8 mouse cellular contexts compared by ENCODE assay signal in genomic region chr9:57074822-57075603, GRCm38 (mm10). TPM values are rescaled to one million over a fixed set of nuclear protein-coding genes. Genes with fewer than 3 reads are reported as not detected.
DNase-seq lines count a peak whose midpoint lies in the region; ATAC-seq and TF ChIP-seq lines count a peak whose summit lies in the region.

No protein-coding gene starts in this region.

- intact Hi-C loops in heart, postnatal 10 days (cut with DNase I), result loop anchor here (5.0 kb wide), 2 partner anchors 78 to 148 kb away; partner anchors contain the start of gene Snx33

- no peaks in the 10 kb centered on the region; the same call in 1 of the 2 replicates for H3K36me3 ChIP-seq in ES-E14 (ENCODE audit: control insufficient read depth, insufficient read depth, low read length, poor library complexity, severe bottlenecking)
- peaks cover 4% of the 10 kb centered on the region; the same call in 1 of the 2 replicates for H3K36me3 ChIP-seq in forebrain, embryonic 10.5 days (replicated peaks)
- no peaks in the 10 kb centered on the region for H3K36me3 ChIP-seq in lung, postnatal 0 days (ENCODE audit: insufficient read depth, low read length)

- in situ Hi-C loops in ES-E14 (cut with MboI; ENCODE audit: low sequenced_read_pairs in 2 of 2, unreplicated experiment in 2 of 2), result no loop called here

- H3K4me2 ChIP-seq in lung, postnatal 0 days (replicated peaks; ENCODE audit: low read depth, low read length), result peak overlapping the region; percentile 62

- H3K9ac ChIP-seq in ES-E14 (ENCODE audit: insufficient read depth, low read depth, low read length, poor library complexity, severe bottlenecking), result peak overlapping the region; percentile 39
- H3K9ac ChIP-seq in lung, postnatal 0 days (replicated peaks; ENCODE audit: low read depth), result 0 out of 2 replicates have a peak overlapping the region, but pooled peaks have one; percentile 44

- 7% methylated on average over 17 of the region's 17 CpGs for WGBS in forebrain, embryonic 10.5 days
- 3% methylated on average over 17 of the region's 17 CpGs for WGBS in large intestine, adult 2 months
- WGBS in lung, postnatal 0 days, result 2% methylated on average over 17 of the region's 17 CpGs

- ATAC-seq in lung, postnatal 0 days, result no peak

- H3K4me3 ChIP-seq in ES-E14 (ENCODE audit: insufficient read depth in 1 of 2, low read depth in 1 of 2, low read length in 2 of 2, poor library complexity in 1 of 2, severe bottlenecking in 1 of 2), result peak overlapping the region; percentile 64 to 100
- H3K4me3 ChIP-seq in forebrain, embryonic 10.5 days, result peak overlapping the region; percentile 94
- peak overlapping the region; percentile 34 for H3K4me3 ChIP-seq in lung, postnatal 0 days (ENCODE audit: low read depth, low read length)

- no peak for TF ChIP-seq CTCF in lung, postnatal 0 days (IDR thresholded peaks at IDR 0.05)

- no peaks in the 10 kb centered on the region for H3K27me3 ChIP-seq in forebrain, embryonic 10.5 days (ENCODE audit: poor library complexity, severe bottlenecking)
- no peaks in the 10 kb centered on the region for H3K27me3 ChIP-seq in lung, postnatal 0 days (replicated peaks; ENCODE audit: insufficient read depth, low read length)

- peak overlapping the region; percentile 72; the same call in 1 of the 2 replicates for H3K27ac ChIP-seq in ES-E14 (ENCODE audit: insufficient read depth, low read depth, low read length, poor library complexity, severe bottlenecking)
- H3K27ac ChIP-seq in forebrain, embryonic 10.5 days, result peak overlapping the region; percentile 97
- H3K27ac ChIP-seq in lung, postnatal 0 days (ENCODE audit: low read length), result peak overlapping the region; percentile 91

- peak; percentile 66 for DNase-seq in ES-E14 (ENCODE audit: low read depth, low spot score)
- DNase-seq in c-Kit-negative CD71-positive TER-119-positive erythroid progenitor cells, embryonic 14.5 days (ENCODE audit: low read depth, low spot score), result peak; percentile 70
- DNase-seq in forebrain, embryonic 10.5 days (ENCODE audit: extremely low spot score, low spot score), result peak; percentile 68
- peak; percentile 85 to 87 for DNase-seq in heart, postnatal 10 days
- DNase-seq in large intestine, adult 2 months (ENCODE audit: low read depth, low spot score), result peak; percentile 67
- peak; percentile 94 for DNase-seq in lung, postnatal 0 days (ENCODE audit: low spot score)
- DNase-seq in retina, postnatal 1 day, result peak; percentile 81
- peak; percentile 42 for DNase-seq in urinary bladder, adult 2 months (ENCODE audit: low spot score)

- TF ChIP-seq EP300 in lung, postnatal 0 days (IDR thresholded peaks at IDR 0.05), result peak; percentile 36; the same call in 1 of the 2 replicates

- H3K9me3 ChIP-seq in ES-E14 (ENCODE audit: control insufficient read depth, insufficient read depth, low read depth, low read length), result no peaks in the 10 kb centered on the region
- H3K9me3 ChIP-seq in forebrain, embryonic 10.5 days, result no peaks in the 10 kb centered on the region
- no peaks in the 10 kb centered on the region for H3K9me3 ChIP-seq in lung, postnatal 0 days (ENCODE audit: low read length)

- peaks cover 2 to 3% of the 10 kb centered on the region in 2 experiments; a peak in 2 of 4 replicates for H3K4me1 ChIP-seq in ES-E14 (ENCODE audit: control insufficient read depth in 2 of 2, insufficient read depth in 2 of 2, low read length in 2 of 2, poor library complexity in 1 of 2)
- peaks cover 43% of the 10 kb centered on the region for H3K4me1 ChIP-seq in forebrain, embryonic 10.5 days
- peaks cover 3% of the 10 kb centered on the region; the same call in 1 of the 2 replicates for H3K4me1 ChIP-seq in lung, postnatal 0 days (ENCODE audit: insufficient read depth, low read depth, low read length)

TF ChIP-seq in ES-E14, 5 proteins besides CTCF, POLR2A, EP300 and RAD21:
- TF ChIP-seq HCFC1 (IDR thresholded peaks at IDR 0.05; ENCODE audit: borderline replicate concordance, insufficient read depth, low read length), result no peak
- no peak for TF ChIP-seq MAFK (IDR thresholded peaks at IDR 0.05; ENCODE audit: insufficient read depth, low read depth, low read length)
- TF ChIP-seq ZC3H11A (IDR thresholded peaks at IDR 0.05; ENCODE audit: borderline replicate concordance, low read depth, low read length), result no peak
- no peak for TF ChIP-seq CHD2 (IDR thresholded peaks at IDR 0.05; ENCODE audit: low read depth, low read length)
- TF ChIP-seq ZNF384 (IDR thresholded peaks at IDR 0.05; ENCODE audit: low read depth, low read length), result no peak

RNA-seq across cellular contexts. Expression of gene Sin3a, which starts 3.2 kb away (rescaled TPM):
- total RNA-seq in ES-E14 (2012; rRNA removed), result 78.3 and 88.1 TPM in 2 replicates
- 53.9 and 54.5 TPM in 2 replicates for polyA plus RNA-seq in forebrain, embryonic 10.5 days (2016; fragmentation: Nextera tagmentation; extraction: Ambion mirVana)
- total RNA-seq in heart, postnatal 10 days (2021), result 10 to 100 TPM; 33.6 to 46.7 TPM
- polyA plus RNA-seq in large intestine, adult 2 months (2012; rRNA removed), result 25.4 and 48.5 TPM in 2 replicates
- polyA plus RNA-seq in lung, postnatal 0 days (2015; fragmentation: Nextera tagmentation; extraction: Ambion mirVana), result 14.3 and 17.5 TPM in 2 replicates
- 32.3 TPM in 2 replicates for polyA plus RNA-seq in urinary bladder, adult 2 months (2012; rRNA removed)

RNA-seq across cellular contexts. Expression of gene Man2c1, which starts 55.5 kb away (rescaled TPM):
- 122 and 211 TPM in 2 replicates for total RNA-seq in ES-E14 (2012; rRNA removed)
- polyA plus RNA-seq in forebrain, embryonic 10.5 days (2016; fragmentation: Nextera tagmentation; extraction: Ambion mirVana), result 63.3 and 68.8 TPM in 2 replicates
- total RNA-seq in heart, postnatal 10 days (2021), result 10 to 100 TPM; 50.7 to 55.5 TPM
- polyA plus RNA-seq in large intestine, adult 2 months (2012; rRNA removed), result 90.5 and 106 TPM in 2 replicates
- polyA plus RNA-seq in lung, postnatal 0 days (2015; fragmentation: Nextera tagmentation; extraction: Ambion mirVana), result 36.1 and 38.8 TPM in 2 replicates
- 124 and 135 TPM in 2 replicates for polyA plus RNA-seq in urinary bladder, adult 2 months (2012; rRNA removed)

Comparison
In these comparisons a context has a peak if more than half of its experiments do, and no peak if none do; other contexts are left out.
1. DNase-seq: peak in every context shown above with its lines; median percentile 94 in lung, postnatal 0 days; 86 in heart, postnatal 10 days; 81 in retina, postnatal 1 day; 70 in c-Kit-negative CD71-positive TER-119-positive erythroid progenitor cells, embryonic 14.5 days; 68 in forebrain, embryonic 10.5 days; 67 in large intestine, adult 2 months; 66 in ES-E14; 42 in urinary bladder, adult 2 months.
2. H3K4me3 ChIP-seq: peak in every context shown above with its lines; median percentile 94 in forebrain, embryonic 10.5 days; 82 in ES-E14; 34 in lung, postnatal 0 days.